In the genomic region with DNA sequence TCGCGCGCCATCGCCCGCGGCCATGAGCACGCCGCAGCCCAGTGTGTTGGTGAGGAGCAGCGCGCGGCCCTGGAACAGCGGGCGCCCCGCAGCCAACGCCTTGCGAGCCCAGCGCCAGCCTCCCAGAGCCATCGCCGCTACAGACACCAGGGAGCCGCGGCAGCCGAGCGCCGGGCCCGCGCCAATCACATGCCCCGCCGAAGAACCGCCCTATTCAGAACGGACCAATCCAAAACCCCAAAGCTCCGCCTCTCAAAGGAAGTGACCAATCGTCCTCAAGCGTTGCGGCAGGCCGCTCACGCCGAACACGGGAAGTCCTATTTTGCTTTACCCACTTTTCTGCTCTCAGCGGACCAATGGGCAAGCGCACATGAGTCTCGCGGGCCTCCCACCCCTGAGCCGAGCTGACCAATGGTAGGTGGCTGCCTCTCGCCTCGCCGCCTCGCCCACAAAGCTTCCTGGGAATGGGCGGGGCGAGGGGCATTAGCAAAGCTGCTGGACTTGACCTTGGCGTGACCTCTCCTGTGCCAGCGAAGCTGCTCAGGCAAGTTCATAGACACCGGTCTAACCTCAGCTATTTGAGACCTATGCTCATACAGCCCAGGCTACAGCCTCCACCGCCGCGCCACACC, we compare ENCODE assay signal across 8 mouse cellular contexts. TPM values are rescaled to one million over a fixed set of nuclear protein-coding genes. Genes with fewer than 3 reads are reported as not detected.
DNase-seq lines count a peak whose midpoint lies in the region; ATAC-seq lines count a peak whose summit lies in the region.

Gene Mpv17l2 (minus strand): TSS at position 172 of the 632 bp plus-strand sequence.

- H3K27me3 ChIP-seq in heart, embryonic 14.5 days (ENCODE audit: control insufficient read depth, insufficient read depth, low read length): no peaks in the 10 kb centered on the region
- no peaks in the 10 kb centered on the region for H3K27me3 ChIP-seq in liver, embryonic 13.5 days
- no peaks in the 10 kb centered on the region for H3K27me3 ChIP-seq in stomach, embryonic 16.5 days (ENCODE audit: control insufficient read depth, insufficient read depth, low read length)

- H3K4me2 ChIP-seq in heart, embryonic 14.5 days (ENCODE audit: low read length): peak within 1 kb of the TSS; percentile 99
- H3K4me2 ChIP-seq in liver, embryonic 13.5 days: peak within 1 kb of the TSS; percentile 96
- peak within 1 kb of the TSS; percentile 89 for H3K4me2 ChIP-seq in stomach, embryonic 16.5 days (ENCODE audit: low read depth, low read length)

- WGBS in heart, embryonic 14.5 days: under 1% methylated on average over 55 of the region's 55 CpGs
- WGBS in liver, embryonic 13.5 days (ENCODE audit: insufficient replicate concordance): 1% methylated on average over 54 of the region's 55 CpGs
- under 1% methylated on average over 55 of the region's 55 CpGs for WGBS in stomach, embryonic 16.5 days

- peaks cover 28% of the 10 kb centered on the region for H3K36me3 ChIP-seq in heart, embryonic 14.5 days (ENCODE audit: control insufficient read depth, insufficient read depth, low read length)
- peaks cover 32% of the 10 kb centered on the region for H3K36me3 ChIP-seq in liver, embryonic 13.5 days
- peaks cover 7% of the 10 kb centered on the region; the same call in 1 of the 2 replicates for H3K36me3 ChIP-seq in stomach, embryonic 16.5 days (ENCODE audit: control insufficient read depth, insufficient read depth, low read length)

- peak within 1 kb of the TSS; percentile 93 for H3K9ac ChIP-seq in heart, embryonic 14.5 days (ENCODE audit: low read length)
- peak within 1 kb of the TSS; percentile 93 for H3K9ac ChIP-seq in liver, embryonic 13.5 days
- H3K9ac ChIP-seq in stomach, embryonic 16.5 days (ENCODE audit: low read length): peak within 1 kb of the TSS; percentile 80

- no peaks in the 10 kb centered on the region for H3K9me3 ChIP-seq in heart, embryonic 14.5 days (ENCODE audit: control insufficient read depth, low read length)
- no peaks in the 10 kb centered on the region for H3K9me3 ChIP-seq in liver, embryonic 13.5 days (replicated peaks)
- H3K9me3 ChIP-seq in stomach, embryonic 16.5 days (replicated peaks; ENCODE audit: control insufficient read depth, low read length): no peaks in the 10 kb centered on the region

- H3K4me3 ChIP-seq in heart, embryonic 14.5 days (ENCODE audit: control insufficient read depth in 1 of 2, insufficient read depth in 1 of 2, low read depth in 1 of 2, low read length in 2 of 2): peak within 1 kb of the TSS; percentile 63 to 80
- peak within 1 kb of the TSS; percentile 80 for H3K4me3 ChIP-seq in liver, embryonic 13.5 days (replicated peaks)
- H3K4me3 ChIP-seq in stomach, embryonic 16.5 days (replicated peaks; ENCODE audit: low read length): peak within 1 kb of the TSS; percentile 60

- peak; percentile 94 for ATAC-seq in CD4-positive, CD25-positive, alpha-beta regulatory T cell, adult 4 months
- peak; percentile 95 for ATAC-seq in heart, embryonic 14.5 days (ENCODE audit: insufficient number of reproducible peaks, insufficient read depth, low FRiP score, low read depth)
- ATAC-seq in liver, embryonic 13.5 days (ENCODE audit: low read depth): peak; percentile 89
- peak; percentile 94 for ATAC-seq in stomach, embryonic 16.5 days (ENCODE audit: insufficient read depth, low FRiP score)

- H3K4me1 ChIP-seq in heart, embryonic 14.5 days (ENCODE audit: control insufficient read depth in 2 of 2, insufficient read depth in 2 of 2, low read length in 2 of 2): peaks cover 8 to 23% of the 10 kb centered on the region in 2 experiments
- H3K4me1 ChIP-seq in liver, embryonic 13.5 days (replicated peaks): peaks cover 73% of the 10 kb centered on the region
- peaks cover 37% of the 10 kb centered on the region for H3K4me1 ChIP-seq in stomach, embryonic 16.5 days (ENCODE audit: control insufficient read depth, insufficient read depth, low read length)

- DNase-seq in c-Kit-negative CD71-positive TER-119-positive erythroid progenitor cells, embryonic 14.5 days (ENCODE audit: low read depth, low spot score): peak; percentile 98
- peak; percentile 98 for DNase-seq in fibroblast of lung, adult 2 months (ENCODE audit: low read depth)
- peak; percentile 98 for DNase-seq in kidney, postnatal 14 days
- peak; percentile 98 for DNase-seq in liver, embryonic 13.5 days
- peak; percentile 91 for DNase-seq in neural tube, embryonic 10.5 days (ENCODE audit: extremely low spot score, low spot score)

- H3K27ac ChIP-seq in heart, embryonic 14.5 days (replicated peaks in 1 of 2; ENCODE audit: control insufficient read depth in 1 of 2, insufficient read depth in 1 of 2, low read depth in 2 of 2, low read length in 2 of 2): peak within 1 kb of the TSS; percentile 78 to 85
- H3K27ac ChIP-seq in liver, embryonic 13.5 days: peak within 1 kb of the TSS; percentile 95
- H3K27ac ChIP-seq in stomach, embryonic 16.5 days (ENCODE audit: low read length): peak within 1 kb of the TSS; percentile 83

RNA-seq across cellular contexts. Expression of gene Mpv17l2, which starts in this region (rescaled TPM):
- 10 to 100 TPM; 30.2 to 39.2 TPM for polyA plus RNA-seq in CD4-positive, CD25-positive, alpha-beta regulatory T cell, adult 4 months (2017; shearing (Covaris generic))
- polyA plus RNA-seq in heart, embryonic 14.5 days (2014; fragmentation: Nextera tagmentation; extraction: Ambion mirVana): 44.0 and 47.4 TPM in 2 replicates
- polyA plus RNA-seq in liver, embryonic 13.5 days (2015; fragmentation: Nextera tagmentation; extraction: Ambion mirVana): 45.6 and 50.4 TPM in 2 replicates
- 47.6 and 54.3 TPM in 2 replicates for polyA plus RNA-seq in stomach, embryonic 16.5 days (2015; fragmentation: Nextera tagmentation; extraction: Ambion mirVana)

Comparison
In these comparisons a context has a peak if more than half of its experiments do, and no peak if none do; other contexts are left out.
1. Peak in every context shown above with its lines: DNase-seq, ATAC-seq, H3K4me3 ChIP-seq and H3K27ac ChIP-seq.